Mouse (Mus musculus) lung, postnatal 0 days (tissue): Measurements from ENCODE around the gene Zfp385c.

ENCODE experiments used
- CTCF ChIP-seq: IDR thresholded peaks from 2 replicates; pipeline ENCODE4 v1.5.1; 2016; ENCODE audit warnings: antibody characterized with exemption, mild to moderate bottlenecking
- EP300 ChIP-seq: IDR thresholded peaks from 2 replicates; pipeline ENCODE4 v1.6.1; 2016; ENCODE audit warnings: antibody characterized with exemption, mild to moderate bottlenecking, control low read depth

- TF ChIP-seq EP300 (no peak), CTCF (no peak)
Observed at GRCm38 (mm10) chr11:100714948-100715347, 22.7 kb upstream of the Zfp385c start.
